Mouse (Mus musculus) heart, adult 8-10 months (tissue): ENCODE data around the gene Astl. TPM values are rescaled to one million over a fixed set of nuclear protein-coding genes. Genes with fewer than 3 reads are reported as not detected.

Experiments used
- DNase-seq: peaks from one replicate; pipeline ENCODE4 v3.0.0; 2022; ENCODE audit warnings: low spot score
- total RNA-seq, 4 experiments: library from RNA; stranded (reverse); gene quantifications; 2 replicates each; pipeline ENCODE4 v1.2.4; 2022

The Astl gene
- total RNA-seq, 4 experiments from 2014 or later, result not detected

DNA sequence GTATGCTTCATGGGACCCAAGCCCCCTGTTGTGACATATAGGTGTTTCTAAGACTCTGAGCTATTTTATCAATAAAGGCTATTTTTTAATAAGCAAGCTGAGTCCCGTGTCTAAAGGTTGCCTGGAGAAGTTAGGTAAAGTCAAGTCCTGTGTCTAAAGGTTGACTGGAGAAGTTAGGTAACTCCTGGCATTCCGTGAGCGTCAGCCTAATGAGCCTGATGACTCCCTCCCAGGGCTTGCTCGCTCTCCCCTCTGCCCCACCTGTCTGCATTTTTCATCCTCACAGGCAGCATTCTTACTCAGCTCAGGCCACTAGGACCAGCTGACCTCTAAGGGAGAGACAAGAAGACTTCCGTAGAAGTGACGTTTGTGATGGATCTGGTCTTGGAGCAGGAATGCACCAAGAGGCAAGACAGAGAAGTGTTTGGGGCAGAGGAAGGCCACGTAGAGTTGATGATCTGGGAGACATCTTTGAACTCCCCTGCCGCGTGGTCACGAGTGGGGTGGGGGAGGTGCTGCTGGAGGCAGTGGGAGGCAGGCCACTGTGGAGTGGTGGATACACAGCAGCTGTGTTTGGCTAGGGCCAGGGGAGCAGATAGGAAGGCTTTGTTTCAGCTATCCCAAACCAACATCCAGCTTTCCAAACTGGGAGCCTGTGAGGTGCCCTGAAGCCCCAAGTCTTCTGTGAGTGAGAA, 28.8 kb downstream of the Astl start:
- DNase-seq, result no peak

DNA sequence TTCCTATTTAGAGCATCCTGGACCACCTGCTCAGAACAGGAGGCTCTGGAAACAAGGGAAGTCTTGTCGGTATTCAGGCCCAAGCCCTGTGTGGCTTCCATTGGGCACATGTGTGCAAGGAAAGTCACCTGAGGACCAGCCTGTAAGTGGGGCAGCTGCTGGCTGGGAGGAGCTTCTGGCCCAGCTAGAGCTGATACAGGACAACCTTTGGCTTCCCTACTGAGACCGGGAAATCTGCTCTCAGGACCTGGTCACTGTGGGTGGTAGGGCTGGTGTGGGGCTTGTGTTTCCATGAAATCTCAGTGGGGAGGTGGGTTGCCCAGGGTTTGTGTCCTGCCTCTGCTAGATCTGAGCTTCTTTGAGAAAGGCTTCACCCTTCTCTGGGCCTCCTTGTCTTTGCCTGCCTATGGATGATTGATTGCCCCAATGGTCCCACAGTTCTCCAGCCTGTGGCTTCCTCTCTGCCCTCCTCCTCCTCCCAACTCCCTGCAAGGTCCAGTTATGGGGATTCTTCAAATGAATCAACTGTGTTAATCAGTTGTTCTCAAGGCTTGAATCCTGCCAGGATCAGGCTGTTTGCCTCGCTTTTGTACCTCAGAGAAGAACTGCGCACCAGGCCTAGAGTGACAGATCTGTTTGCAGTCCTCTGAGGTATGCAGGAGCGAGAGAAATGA, 31.4 kb downstream of the Astl start:
- no peak for DNase-seq

DNA sequence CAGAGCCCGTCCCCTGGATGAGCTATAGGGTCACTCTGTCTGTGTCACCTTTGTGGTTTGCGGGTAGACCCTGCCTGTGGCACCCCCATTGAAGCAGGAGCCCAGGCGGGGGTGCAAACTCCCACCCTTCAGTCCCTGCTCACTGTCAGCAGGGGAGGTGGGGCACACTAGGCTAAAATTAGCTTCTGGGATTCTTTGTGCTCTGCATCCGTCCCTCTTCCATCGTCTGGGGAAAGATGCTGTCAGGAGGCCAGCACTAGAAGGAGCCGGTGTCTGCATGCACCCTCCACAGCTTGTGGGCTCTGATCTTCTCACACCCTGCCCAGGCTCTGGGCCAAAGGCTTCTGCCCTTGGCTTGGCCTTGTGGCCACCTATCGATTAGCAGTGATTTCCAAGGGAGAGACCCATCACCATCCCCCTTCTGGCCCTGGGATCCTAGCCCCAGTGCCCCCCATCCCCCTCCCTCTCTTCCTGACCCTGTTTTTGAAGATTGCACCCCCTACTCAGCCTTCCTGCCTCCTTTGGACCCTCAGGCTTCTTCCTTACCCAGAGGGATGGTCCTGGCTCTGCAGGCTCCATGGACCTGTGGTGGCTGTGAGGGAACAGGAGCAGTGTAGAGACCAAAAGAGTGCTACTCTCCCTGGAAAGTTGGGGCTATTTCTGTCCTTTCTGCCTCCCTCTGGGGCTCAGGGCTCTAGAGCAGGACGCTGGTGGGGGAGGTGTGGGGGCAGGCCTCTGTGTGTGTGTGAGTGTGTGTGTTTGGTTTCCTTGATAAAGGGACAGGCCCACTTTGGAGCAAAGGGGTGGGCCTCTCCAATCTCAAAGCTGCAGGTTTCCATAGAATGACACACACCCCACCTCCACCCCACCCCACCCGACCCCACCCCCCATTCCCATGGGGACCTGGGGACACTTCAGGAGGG, 32.4 kb downstream of the Astl start:
- DNase-seq, result no peak

DNA sequence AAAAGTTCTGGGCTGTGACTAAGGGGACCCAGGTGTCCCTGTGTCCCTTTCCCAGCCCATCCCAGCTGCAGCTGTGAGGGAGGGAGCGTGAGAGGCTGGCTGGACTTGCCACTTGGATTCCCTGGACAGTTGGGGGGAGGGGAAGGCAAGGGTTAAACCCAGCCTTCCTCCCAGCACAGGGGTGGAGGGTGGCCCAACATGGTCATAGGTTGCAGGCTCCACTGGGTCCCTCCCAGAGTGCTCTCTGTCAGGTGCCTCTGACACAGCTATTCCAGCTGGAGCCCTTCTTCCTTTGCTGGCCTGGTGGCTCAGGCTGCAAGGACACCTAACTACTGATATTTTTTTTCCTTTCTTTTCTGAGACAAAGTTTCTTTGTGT, 33.0 kb downstream of the Astl start:
- no peak for DNase-seq

DNA sequence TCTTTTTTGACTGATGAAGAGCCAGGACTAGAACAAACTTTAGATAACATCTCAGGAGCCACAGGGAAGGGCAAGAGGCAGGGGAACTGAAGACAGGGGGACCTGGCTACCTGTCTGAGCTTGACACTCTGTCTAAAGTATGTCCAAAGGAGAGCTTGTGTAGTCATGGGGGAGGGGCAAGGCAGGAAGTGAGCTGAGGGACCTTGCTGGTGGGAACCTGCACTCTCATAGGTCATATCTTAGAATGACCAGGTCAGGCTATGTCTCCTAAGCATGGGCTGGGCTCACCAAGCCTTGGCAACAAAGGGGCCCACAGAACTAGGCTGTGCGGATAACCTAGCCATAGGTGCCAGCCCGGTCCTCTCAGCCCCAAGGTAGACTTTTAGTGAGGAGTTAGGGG, 33.6 kb downstream of the Astl start:
- no peak for DNase-seq

GRCm38 (mm10) chr2:127374131-127374530, 35.7 kb downstream of the Astl start:
- DNase-seq, result no peak

DNA sequence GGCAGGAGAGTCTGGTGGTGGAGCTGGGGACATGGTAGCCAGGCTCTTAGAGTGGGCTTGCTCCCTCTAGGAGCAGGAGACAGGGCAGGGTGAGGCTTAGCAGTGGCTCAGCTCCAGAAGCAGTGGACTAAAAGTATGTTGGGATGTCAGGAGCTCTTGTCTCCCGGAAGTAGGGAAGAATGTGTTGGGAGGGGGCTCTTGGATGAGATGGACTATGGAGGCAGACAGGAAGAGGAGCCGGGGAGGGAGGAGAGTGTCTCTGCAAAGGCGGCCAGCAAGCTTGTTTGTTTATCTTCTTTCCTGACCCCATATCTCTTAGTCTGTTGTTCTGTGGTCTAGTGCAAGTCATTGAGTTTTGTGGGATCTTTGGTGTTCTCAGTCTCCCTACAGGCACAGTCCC, 36.6 kb downstream of the Astl start:
- no peak for DNase-seq

GRCm38 (mm10) chr2:127375759-127376341, 37.4 kb downstream of the Astl start:
- DNase-seq, result no peak

GRCm38 (mm10) chr2:127376423-127377051, 38.1 kb downstream of the Astl start:
- no peak for DNase-seq

DNA sequence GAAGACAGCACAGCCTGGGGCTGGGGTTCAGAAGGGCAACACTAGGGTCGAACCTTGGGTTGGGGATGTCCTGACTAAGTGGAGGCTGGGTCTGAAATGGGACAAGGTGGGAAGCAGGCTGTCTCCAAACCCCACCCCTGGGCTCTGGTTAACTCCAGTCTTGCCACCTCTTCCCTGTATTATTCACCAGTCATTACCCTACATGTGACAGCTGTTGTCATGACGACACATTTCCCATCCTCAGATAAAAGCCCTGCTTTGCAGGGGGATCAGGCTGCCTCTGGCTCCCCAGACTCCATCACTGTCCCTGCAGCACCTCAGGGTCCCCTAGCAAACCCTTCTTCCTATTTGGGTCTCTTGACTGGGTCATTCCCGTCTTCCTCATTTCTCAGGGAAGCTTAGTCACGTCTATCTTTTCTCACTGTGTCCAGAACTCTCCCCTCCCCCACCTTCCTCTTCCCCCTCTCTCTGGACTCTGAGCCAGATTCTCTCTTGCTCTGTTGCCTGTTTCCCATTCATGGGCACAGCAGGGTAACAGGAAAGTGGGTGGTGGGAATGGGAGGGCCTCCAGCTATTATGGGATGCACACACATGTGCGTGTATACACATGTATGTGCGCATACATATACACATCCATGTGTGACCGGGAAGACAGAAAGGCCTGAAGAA, 39.6 kb downstream of the Astl start:
- no peak for DNase-seq

DNA sequence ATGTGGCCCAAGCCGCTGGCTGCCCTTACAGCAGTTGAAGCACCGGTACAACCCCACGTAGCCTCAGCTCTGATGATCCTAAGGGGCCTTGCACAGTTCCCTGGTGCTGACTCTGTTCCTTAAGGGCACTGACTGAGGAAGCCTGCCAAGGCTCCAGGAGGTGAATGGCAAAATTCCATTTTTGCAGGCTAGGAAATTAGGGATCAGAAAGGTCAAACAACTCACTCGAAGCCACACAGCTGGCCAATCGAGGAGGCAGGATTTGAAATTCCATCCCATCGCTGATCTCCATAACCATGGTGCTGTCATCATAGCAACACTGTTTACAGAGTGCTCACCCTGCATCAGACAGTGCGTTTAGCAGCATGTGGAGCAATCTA, 40.2 kb downstream of the Astl start:
- DNase-seq, result no peak

- DNase-seq, result peak; percentile 45
These were observed 40.8 kb downstream of the Astl start for GRCm38 (mm10) chr2:127379250-127379649.

DNA sequence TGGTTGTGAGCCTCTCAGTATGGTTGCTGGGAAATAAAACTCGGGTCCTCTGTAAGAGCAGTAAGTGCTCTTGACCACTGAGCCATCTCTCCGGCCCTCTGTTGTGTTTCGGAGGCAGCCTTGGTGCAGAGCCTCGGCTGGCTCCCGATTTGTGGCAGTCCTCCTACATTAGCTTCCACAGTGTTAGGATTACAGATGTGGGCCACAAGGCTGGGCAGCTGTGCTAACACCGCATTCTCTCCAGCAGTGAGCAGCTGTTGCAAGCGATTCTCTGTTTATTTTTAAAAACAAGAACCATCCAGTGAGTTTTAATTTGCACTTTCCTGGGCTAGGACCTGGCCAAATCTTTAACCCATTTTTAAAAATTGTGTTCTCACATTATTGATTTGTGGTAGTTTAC, 45.4 kb downstream of the Astl start:
- no peak for DNase-seq

GRCm38 (mm10) chr2:127387521-127387920, 49.1 kb downstream of the Astl start:
- DNase-seq, result peak; percentile 35

- no peak for DNase-seq
These were observed 51.9 kb downstream of the Astl start for GRCm38 (mm10) chr2:127390352-127390751.

DNA sequence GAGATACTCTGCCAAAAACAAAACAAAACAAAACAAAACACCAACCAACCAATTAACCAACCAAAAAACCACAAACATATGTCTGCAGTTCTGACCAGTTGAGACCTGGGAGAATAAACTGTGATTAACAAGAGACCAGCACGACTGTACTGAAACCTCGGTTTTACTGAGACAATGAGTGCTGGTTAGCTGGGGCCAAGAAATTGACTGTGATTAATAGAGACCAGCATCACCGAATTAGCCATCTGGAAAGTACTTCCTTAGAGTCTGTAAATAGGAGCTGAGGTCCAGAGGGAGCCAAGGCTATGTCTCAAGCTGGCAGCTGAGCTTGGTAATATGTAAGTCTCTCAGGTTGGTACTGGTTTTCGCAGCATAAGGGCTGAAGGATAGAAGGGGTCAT, 52.4 kb downstream of the Astl start:
- no peak for DNase-seq

GRCm38 (mm10) chr2:127391323-127391722, 52.9 kb downstream of the Astl start:
- DNase-seq, result no peak

DNA sequence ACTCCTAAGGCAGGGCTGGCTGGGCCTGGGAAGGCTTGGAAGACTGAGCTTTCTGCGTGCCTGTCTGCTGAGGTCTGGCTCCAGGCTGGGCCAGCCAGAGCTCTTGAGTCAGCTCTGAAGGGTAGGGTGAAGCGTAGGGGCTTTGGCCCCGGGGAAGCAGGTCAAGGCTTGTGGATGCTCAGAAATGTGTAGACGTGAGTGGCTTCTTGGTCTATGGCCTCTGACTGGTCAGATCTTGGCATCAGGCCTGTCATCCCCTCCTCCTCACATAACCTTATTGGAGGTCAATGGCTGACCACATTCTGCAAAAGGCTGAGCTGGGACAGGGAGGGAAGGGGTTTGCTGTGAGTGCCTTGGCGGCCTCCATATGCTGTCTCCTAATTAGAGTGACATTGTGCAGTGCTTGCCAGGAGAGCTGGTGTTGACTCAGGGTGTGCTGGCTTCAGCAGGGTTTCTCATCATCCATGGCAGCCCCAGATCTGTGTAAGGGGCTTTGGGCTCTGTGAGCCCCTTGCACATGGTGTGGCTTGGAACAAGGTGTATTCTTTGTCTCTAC, 56.2 kb downstream of the Astl start:
- no peak for DNase-seq

DNA sequence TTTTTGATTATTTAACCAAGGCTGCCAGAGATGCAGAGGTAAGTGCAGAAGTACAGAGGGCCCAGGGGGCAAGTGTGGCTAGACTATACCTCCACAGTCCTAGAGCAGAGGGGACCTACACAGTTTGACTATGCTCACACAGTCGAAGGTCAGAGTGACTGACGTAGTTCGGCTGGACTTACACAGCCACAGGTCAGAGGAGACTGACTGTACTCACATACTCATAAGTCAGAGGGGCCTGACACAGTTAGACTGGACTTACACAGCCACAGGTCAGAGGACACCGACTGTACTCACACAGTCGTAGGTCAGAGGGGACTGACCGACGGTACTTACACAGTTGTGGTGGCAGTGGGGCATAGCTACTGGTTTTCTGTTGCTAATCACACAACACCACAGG, 60.3 kb downstream of the Astl start:
- DNase-seq, result no peak
